Mouse (Mus musculus) heart, adult 2 months (tissue): ENCODE data around the gene Prkcg. TPM values are rescaled to one million over a fixed set of nuclear protein-coding genes. Genes with fewer than 3 reads are reported as not detected.

ENCODE experiments used
- DNase-seq, 2 experiments: peaks; one replicate each; pipeline ENCODE4 v3.0.0; 2021
- H3K27ac ChIP-seq: fragments of 200-600 bp; 2 replicates; pipeline ENCODE4 v1.8.1; 2022
- H3K27me3 ChIP-seq: fragments of 200-500 bp; 2 replicates; pipeline ENCODE4 v1.6.1; 2012; ENCODE audit warnings: mild to moderate bottlenecking, low read length, inconsistent platforms, mixed read lengths; ENCODE audit not compliant: control insufficient read depth, insufficient read depth
- H3K36me3 ChIP-seq: fragments of 200-500 bp; 2 replicates; pipeline ENCODE4 v1.6.1; 2012; ENCODE audit warnings: low read length, inconsistent platforms; ENCODE audit not compliant: control insufficient read depth, insufficient read depth
- H3K4me1 ChIP-seq: fragments of 200-500 bp; 2 replicates; pipeline ENCODE4 v1.6.1; 2011; ENCODE audit warnings: low read length; ENCODE audit not compliant: control insufficient read depth, insufficient read depth
- H3K4me3 ChIP-seq: fragments of 200-600 bp; 2 replicates; pipeline ENCODE4 v1.8.1; 2022
- H3K79me2 ChIP-seq: fragments of 200-500 bp; replicated peaks from 2 replicates; pipeline ENCODE4 v1.6.1; 2012; ENCODE audit warnings: mild to moderate bottlenecking, inconsistent platforms, low read length, moderate library complexity, mixed read lengths; ENCODE audit not compliant: control insufficient read depth, insufficient read depth
- H3K9ac ChIP-seq: fragments of 200-500 bp; 2 replicates; pipeline ENCODE4 v1.6.1; 2012; ENCODE audit warnings: low read depth, mild to moderate bottlenecking, control low read depth, inconsistent platforms, low read length, mixed read lengths
- CTCF ChIP-seq: fragments of 200-600 bp; IDR thresholded peaks from 2 replicates; pipeline ENCODE4 v1.8.1; 2022; ENCODE audit warnings: antibody characterized with exemption, mild to moderate bottlenecking, moderate library complexity
- EP300 ChIP-seq: fragments of 200-500 bp; IDR thresholded peaks from 2 replicates; pipeline ENCODE4 v1.6.1; 2011; ENCODE audit warnings: low read depth, low read length, control low read depth; ENCODE audit not compliant: insufficient read depth
- POLR2A ChIP-seq: fragments of 200-500 bp; IDR thresholded peaks from 2 replicates; pipeline ENCODE4 v1.6.1; 2011; ENCODE audit warnings: mild to moderate bottlenecking, low read depth, low read length, control low read depth; ENCODE audit not compliant: insufficient read depth
- WGBS: fragments of 180-500 bp; shearing (Covaris S2); methylation state at CpG from one replicate; pipeline ENCODE4 v1.1.7; 2018; 5-methylcytosine and 5-hydroxymethylcytosine counted together
- intact Hi-C: fragments of 180-260 bp; cut with DNase I; formaldehyde crosslinking; loops from one replicate; pipeline ENCODE4 v1.15.1; 2025
- polyA plus RNA-seq: library from polyadenylated mRNA; depleted of rRNA; stranded (reverse); fragments of >200 nt; gene quantifications from 2 replicates; pipeline ENCODE4 v1.2.3, GENCODE M21; 2012
- total RNA-seq, 2 experiments: library from RNA; stranded (reverse); gene quantifications; 2 replicates each; pipeline ENCODE4 v1.2.3; 2021

The Prkcg gene
- total and polyA plus RNA-seq, 3 experiments: 0.89 to 4.5 (median 3.0) TPM

DNA sequence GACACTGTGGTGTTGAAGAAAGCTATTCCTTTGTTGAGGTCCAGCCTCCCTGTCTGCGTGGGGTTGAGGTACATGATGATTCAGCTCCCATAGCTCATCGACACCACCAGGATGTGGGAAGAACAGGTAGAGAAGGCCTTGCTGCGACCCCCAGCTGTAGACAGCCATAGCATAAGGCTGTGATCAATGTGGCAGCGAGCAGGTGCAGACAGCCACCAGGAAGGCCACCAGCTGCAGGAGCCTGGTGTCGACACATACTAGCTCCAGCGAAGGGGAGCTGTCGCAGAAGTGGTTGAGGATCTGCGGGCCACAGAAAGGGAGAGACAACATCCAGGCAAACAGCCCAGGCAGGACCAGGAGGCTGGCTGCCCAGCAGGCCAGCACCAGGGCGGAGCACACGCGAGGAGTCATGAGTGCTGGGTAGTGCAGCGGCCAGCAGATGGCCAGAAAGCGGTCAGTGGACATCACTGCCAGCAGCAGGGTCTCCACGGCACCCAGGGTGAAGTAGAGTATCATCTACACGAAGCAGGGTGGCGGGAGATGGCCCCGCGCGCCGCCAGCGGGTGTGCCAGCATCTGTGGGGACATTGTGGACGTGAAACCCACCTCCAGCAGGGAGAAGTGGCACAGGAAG is 24.5 kb upstream of the Prkcg start:
- Histone ChIP-seq H3K36me3 (no peaks in the 10 kb centered on the region), H3K4me3 (no peak overlapping the region; the same call in 1 of the 2 replicates), H3K27ac (no peak overlapping the region), H3K79me2 (no peaks in the 10 kb centered on the region), H3K4me1 (no peaks in the 10 kb centered on the region), H3K9ac (peak overlapping the region; percentile 31), H3K27me3 (no peaks in the 10 kb centered on the region)
- TF ChIP-seq POLR2A (no peak), CTCF (peak; percentile 51), EP300 (no peak)
- intact Hi-C loops: loop anchor here (5.0 kb wide), 2 partner anchors 38 to 63 kb away; no protein-coding TSS in a partner anchor
- 27% methylated on average over 22 of the region's 22 CpGs for WGBS
- no peak for DNase-seq

GRCm38 (mm10) chr7:3265311-3265710 is 23.7 kb upstream of the Prkcg start:
- Histone ChIP-seq H3K9ac (no peak overlapping the region), H3K79me2 (no peaks in the 10 kb centered on the region), H3K4me1 (no peaks in the 10 kb centered on the region), H3K27me3 (no peaks in the 10 kb centered on the region), H3K4me3 (no peak overlapping the region), H3K36me3 (no peaks in the 10 kb centered on the region), H3K27ac (no peak overlapping the region)
- intact Hi-C loops: no loop called here
- 60% methylated on average over 6 of the region's 6 CpGs for WGBS
- TF ChIP-seq EP300: no peak
- no peak for TF ChIP-seq CTCF
- no peak for TF ChIP-seq POLR2A
- DNase-seq: no peak

DNA sequence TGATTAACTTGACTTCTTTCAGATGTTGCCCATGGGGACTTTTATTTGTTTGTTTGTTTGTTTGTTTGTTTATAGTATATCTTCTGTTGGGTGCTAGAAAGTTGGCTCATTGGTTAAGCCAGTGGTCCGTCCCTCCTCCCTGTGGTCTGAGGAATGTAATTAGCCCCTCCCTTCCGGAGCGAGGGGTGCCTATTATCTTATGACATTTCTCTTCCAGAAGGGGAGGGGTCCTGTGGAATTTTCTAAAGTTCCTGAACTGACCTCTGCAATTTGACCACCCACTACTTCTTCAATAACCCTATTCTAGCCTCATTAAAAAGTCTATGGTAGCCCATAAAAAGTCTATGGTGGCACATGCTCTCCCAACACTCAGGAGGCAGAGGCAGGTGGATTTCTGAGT is 21.7 kb upstream of the Prkcg start:
- Histone ChIP-seq H3K4me3 (no peak overlapping the region), H3K27me3 (no peaks in the 10 kb centered on the region), H3K27ac (no peak overlapping the region), H3K36me3 (no peaks in the 10 kb centered on the region), H3K79me2 (no peaks in the 10 kb centered on the region), H3K4me1 (no peaks in the 10 kb centered on the region), H3K9ac (no peak overlapping the region)
- DNase-seq: no peak
- whole genome bisulfite sequencing: 66% methylated on average over 3 of the region's 3 CpGs
- no peak for TF ChIP-seq POLR2A
- no peak for TF ChIP-seq EP300
- TF ChIP-seq CTCF: no peak
- intact Hi-C loops: no loop called here

DNA sequence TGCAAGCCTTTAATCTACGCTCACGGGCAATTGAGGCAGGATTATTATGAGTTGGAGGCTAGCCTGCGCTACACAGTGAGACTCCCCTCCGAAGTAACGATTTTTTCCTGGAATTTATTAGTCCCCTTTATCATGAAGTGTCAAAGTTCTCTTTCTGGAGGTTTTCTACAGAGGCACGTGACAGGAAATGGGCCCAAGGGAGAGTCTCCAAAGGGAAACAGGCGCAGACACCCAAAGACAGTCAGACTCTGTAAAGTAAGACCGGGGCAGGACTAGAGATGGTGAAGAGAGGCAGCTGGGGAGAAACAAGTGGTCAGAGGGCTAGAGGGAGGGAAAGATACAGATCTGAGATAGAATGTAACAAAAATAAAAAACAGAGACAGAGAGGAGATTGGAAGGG is 21.1 kb upstream of the Prkcg start:
- intact Hi-C loops: no loop called here
- Histone ChIP-seq H3K27me3 (no peaks in the 10 kb centered on the region), H3K36me3 (no peaks in the 10 kb centered on the region), H3K4me1 (no peaks in the 10 kb centered on the region), H3K4me3 (no peak overlapping the region), H3K9ac (no peak overlapping the region), H3K79me2 (no peaks in the 10 kb centered on the region), H3K27ac (no peak overlapping the region)
- TF ChIP-seq EP300 (no peak), CTCF (no peak), POLR2A (no peak)
- no peak for DNase-seq
- WGBS: 45% methylated on average over 8 of the region's 8 CpGs

- no peak for DNase-seq
- Histone ChIP-seq H3K27me3 (no peaks in the 10 kb centered on the region), H3K36me3 (no peaks in the 10 kb centered on the region), H3K4me1 (no peaks in the 10 kb centered on the region), H3K9ac (no peak overlapping the region), H3K79me2 (no peaks in the 10 kb centered on the region), H3K27ac (no peak overlapping the region), H3K4me3 (no peak overlapping the region)
- no peak for TF ChIP-seq EP300
- WGBS: 44% methylated on average over 3 of the region's 3 CpGs
- intact Hi-C loops: no loop called here
Observed at GRCm38 (mm10) chr7:3268291-3268690, 20.7 kb upstream of the Prkcg start.

- H3K79me2 ChIP-seq: no peaks in the 10 kb centered on the region
- H3K9ac ChIP-seq: no peak overlapping the region
- peaks cover 4% of the 10 kb centered on the region; the same call in 1 of the 2 replicates for H3K4me1 ChIP-seq
- no peaks in the 10 kb centered on the region for H3K27me3 ChIP-seq
- 83% methylated on average over 9 of the region's 9 CpGs for WGBS
- H3K27ac ChIP-seq: no peak overlapping the region
- H3K4me3 ChIP-seq: no peak overlapping the region
- no peak for DNase-seq
- intact Hi-C loops: loop anchor here (2.0 kb wide), 1 partner anchor 29 kb away; no protein-coding TSS in a partner anchor
- H3K36me3 ChIP-seq: no peaks in the 10 kb centered on the region
- TF ChIP-seq POLR2A (no peak), EP300 (no peak), CTCF (no peak)
Observed at GRCm38 (mm10) chr7:3272206-3272605, 16.8 kb upstream of the Prkcg start.
